Mouse (Mus musculus) MEL (cell line): Measurements from ENCODE around the gene Dcst1.

Experiments used
- CTCF ChIP-seq, 3 experiments: IDR thresholded peaks in 2 of 3; conservative IDR thresholded peaks in 1 of 3; 2 replicates each; pipeline ENCODE4 v1.5.1; 2011 to 2012; ENCODE audit warnings: low read length in 3 of 3, low read depth in 2 of 3, mild to moderate bottlenecking in 2 of 3, improper control_type of control experiment in 1 of 3, inconsistent platforms in 1 of 3, mixed read lengths in 1 of 3, moderate library complexity in 1 of 3; ENCODE audit not compliant: control insufficient read depth in 1 of 3, insufficient read depth in 1 of 3, poor library complexity in 1 of 3, severe bottlenecking in 1 of 3
- E2F4 ChIP-seq: IDR thresholded peaks from 2 replicates; pipeline ENCODE4 v1.6.1; 2011; ENCODE audit warnings: low read depth, low read length, improper control_type of control experiment, borderline replicate concordance
- HCFC1 ChIP-seq: IDR thresholded peaks from 2 replicates; pipeline ENCODE4 v1.6.1; 2012; ENCODE audit warnings: low read depth, mild to moderate bottlenecking, inconsistent platforms, low read length, improper control_type of control experiment, moderate library complexity
- MEF2A ChIP-seq: IDR thresholded peaks from 2 replicates; pipeline ENCODE4 v1.6.1; 2014; ENCODE audit warnings: low read depth, mild to moderate bottlenecking, inconsistent platforms, low read length, improper control_type of control experiment; ENCODE audit not compliant: poor library complexity, insufficient replicate concordance, severe bottlenecking; ENCODE audit errors: extremely low read depth
- NELFE ChIP-seq: IDR thresholded peaks from 2 replicates; pipeline ENCODE4 v1.6.1; 2011; ENCODE audit warnings: low read depth, low read length, improper control_type of control experiment
- POLR2A ChIP-seq, 2 experiments: IDR thresholded peaks; 2 replicates each; pipeline ENCODE4 v1.6.1; 2011 to 2012; ENCODE audit warnings: low read length in 2 of 2, mild to moderate bottlenecking in 2 of 2, control low read depth in 1 of 2, improper control_type of control experiment in 1 of 2, low read depth in 1 of 2, moderate library complexity in 1 of 2; ENCODE audit not compliant: control insufficient read depth in 1 of 2, insufficient read depth in 1 of 2, poor library complexity in 1 of 2
- POLR2AphosphoS2 ChIP-seq: IDR thresholded peaks from 2 replicates; pipeline ENCODE4 v1.6.1; 2011; ENCODE audit warnings: low read length, improper control_type of control experiment
- SIN3A ChIP-seq: IDR thresholded peaks from 2 replicates; pipeline ENCODE4 v1.6.1; 2012; ENCODE audit warnings: low read length, improper control_type of control experiment, inconsistent platforms

DNA sequence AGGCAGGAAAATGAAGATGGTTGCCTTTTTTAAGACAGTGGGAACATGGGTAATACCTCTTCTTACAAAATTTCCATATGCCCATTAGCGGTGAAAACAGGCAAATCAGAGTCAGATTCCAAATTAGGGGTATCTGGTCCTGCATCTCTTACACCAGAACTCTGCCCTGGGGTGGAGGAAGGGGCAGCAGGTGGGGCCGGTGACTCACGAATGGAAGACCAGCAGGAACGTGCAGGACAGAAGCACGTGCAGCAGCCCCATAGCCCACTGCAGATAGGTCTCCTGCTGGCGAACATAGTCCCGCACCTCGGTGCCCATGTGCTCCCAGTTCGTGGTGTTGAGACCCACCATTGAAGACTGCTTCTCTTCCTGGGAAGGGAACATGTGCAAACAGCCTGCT is 9.0 kb downstream of the Dcst1 start:
- TF ChIP-seq NELFE, result no peak
- no peak for TF ChIP-seq CTCF (IDR thresholded peaks at IDR 0.05 in 2 of 3, conservative IDR thresholded peaks at IDR 0.05 in 1 of 3; ENCODE audit: control insufficient read depth in 1 of 3, insufficient read depth in 1 of 3, low read depth in 2 of 3, low read length in 3 of 3, poor library complexity in 1 of 3, severe bottlenecking in 1 of 3)
- TF ChIP-seq E2F4, result no peak
- TF ChIP-seq SIN3A, result no peak
- TF ChIP-seq MEF2A, result no peak
- TF ChIP-seq POLR2A (IDR thresholded peaks at IDR 0.05; ENCODE audit: control insufficient read depth in 1 of 2, insufficient read depth in 1 of 2, low read depth in 1 of 2, low read length in 2 of 2, poor library complexity in 1 of 2), result no peak
- no peak for TF ChIP-seq HCFC1
- TF ChIP-seq POLR2AphosphoS2, result no peak
